Mouse (Mus musculus) heart, postnatal 25 days (tissue): Measurements from ENCODE around the gene Zfp13. TPM values are rescaled to one million over a fixed set of nuclear protein-coding genes. Genes with fewer than 3 reads are reported as not detected.
A peak's percentile ranks its signal among the peaks of the same experiment; 100 is the strongest.

Experiments used
- DNase-seq: peaks from one replicate; pipeline ENCODE4 v3.0.0; 2022; ENCODE audit warnings: low spot score
- intact Hi-C: fragments of 180-260 bp; cut with DNase I; formaldehyde crosslinking; loops from one replicate; pipeline ENCODE4 v1.15.1; 2025
- total RNA-seq, 2 experiments: library from RNA; stranded (reverse); gene quantifications; 2 replicates each; pipeline ENCODE4 v1.2.3; 2021

The Zfp13 gene
- total RNA-seq = 1 to 10 TPM; 3.4 to 4.8 TPM

- peak; percentile 84 for DNase-seq
- intact Hi-C loops = loop anchor here (2.0 kb wide), 1 partner anchor 32 kb away; no protein-coding TSS in a partner anchor
Observed at GRCm38 (mm10) chr17:23598582-23599552, at the start of gene Zfp13. Gene Zfp13 (minus strand): TSS chr17:23599487.

- intact Hi-C loops = no loop called here
- DNase-seq = no peak
Observed at GRCm38 (mm10) chr17:23645894-23646293, 46.6 kb upstream of the Zfp13 start.

- no peak for DNase-seq
- intact Hi-C loops = no loop called here
Observed at GRCm38 (mm10) chr17:23644613-23645495, 45.6 kb upstream of the Zfp13 start, which contains the start of gene Mmp25. Gene Mmp25 (minus strand): TSS chr17:23645277.

GRCm38 (mm10) chr17:23631241-23631640 is 32.0 kb upstream of the Zfp13 start:
- intact Hi-C loops = no loop called here
- no peak for DNase-seq

GRCm38 (mm10) chr17:23630195-23631020 is 31.1 kb upstream of the Zfp13 start:
- intact Hi-C loops = loop anchor here (1.0 kb wide), 1 partner anchor 60 kb away; no protein-coding TSS in a partner anchor
- DNase-seq = peak; percentile 49

- no peak for DNase-seq
- intact Hi-C loops = no loop called here
Observed at GRCm38 (mm10) chr17:23627813-23628212, 28.5 kb upstream of the Zfp13 start.

- intact Hi-C loops = no loop called here
- no peak for DNase-seq
Observed at GRCm38 (mm10) chr17:23620351-23620750, 21.1 kb upstream of the Zfp13 start.

GRCm38 (mm10) chr17:23617087-23617486 is 17.8 kb upstream of the Zfp13 start:
- intact Hi-C loops = no loop called here
- no peak for DNase-seq

GRCm38 (mm10) chr17:23610361-23610800 is 11.1 kb upstream of the Zfp13 start:
- intact Hi-C loops = loop anchor here (2.0 kb wide), 1 partner anchor 40 kb away; no protein-coding TSS in a partner anchor
- DNase-seq = no peak

- no peak for DNase-seq
- intact Hi-C loops = loop anchor here (2.0 kb wide), 1 partner anchor 39 kb away; no protein-coding TSS in a partner anchor
Observed at GRCm38 (mm10) chr17:23609612-23610011, 10.3 kb upstream of the Zfp13 start.

GRCm38 (mm10) chr17:23605220-23605619 is 5.9 kb upstream of the Zfp13 start:
- DNase-seq = no peak
- intact Hi-C loops = no loop called here

GRCm38 (mm10) chr17:23604394-23604793 is 5.1 kb upstream of the Zfp13 start:
- intact Hi-C loops = no loop called here
- no peak for DNase-seq

GRCm38 (mm10) chr17:23603542-23603941 is 4.3 kb upstream of the Zfp13 start:
- DNase-seq = no peak
- intact Hi-C loops = no loop called here

GRCm38 (mm10) chr17:23603077-23603476 is 3.8 kb upstream of the Zfp13 start:
- DNase-seq = no peak
- intact Hi-C loops = no loop called here

- intact Hi-C loops = no loop called here
- no peak for DNase-seq
Observed at GRCm38 (mm10) chr17:23601836-23602585, 2.7 kb upstream of the Zfp13 start.

- DNase-seq = no peak
- intact Hi-C loops = no loop called here
Observed at GRCm38 (mm10) chr17:23600641-23601622, 1.6 kb upstream of the Zfp13 start, which contains the start of gene Zscan10. Gene Zscan10 (plus strand): TSS chr17:23600856.

GRCm38 (mm10) chr17:23599605-23600063 is 347 bp upstream of the Zfp13 start:
- intact Hi-C loops = loop anchor here (2.0 kb wide), 1 partner anchor 33 kb away; no protein-coding TSS in a partner anchor
- no peak for DNase-seq
